Mouse (Mus musculus) forebrain, embryonic 11.5 days (tissue): ENCODE results near the gene Amigo1. TPM values are rescaled to one million over a fixed set of nuclear protein-coding genes. Genes with fewer than 3 reads are reported as not detected.

ENCODE experiments used
- ATAC-seq: fragments of 200-750 bp; cut with Nextera tagmentation; replicated peaks from 2 replicates; pipeline ENCODE4 v1.8.0; 2017; ENCODE audit warnings: moderate TSS enrichment; ENCODE audit not compliant: low FRiP score
- DNase-seq: peaks from one replicate; pipeline ENCODE4 v3.0.0-alpha.2; 2017; ENCODE audit warnings: low spot score
- H3K27ac ChIP-seq: fragments of 300-500 bp; sonication (generic); 2 replicates; pipeline ENCODE4 v1.5.1; 2014; ENCODE audit warnings: low read depth, low read length
- H3K27me3 ChIP-seq: fragments of 300-500 bp; sonication (generic); 2 replicates; pipeline ENCODE4 v1.6.1; 2014; ENCODE audit warnings: mild to moderate bottlenecking, low read length, mixed read lengths; ENCODE audit not compliant: control insufficient read depth, insufficient read depth
- H3K36me3 ChIP-seq: fragments of 300-500 bp; sonication (generic); 2 replicates; pipeline ENCODE4 v1.6.1; 2014; ENCODE audit warnings: mild to moderate bottlenecking, low read length, moderate library complexity, mixed read lengths; ENCODE audit not compliant: control insufficient read depth, insufficient read depth
- H3K4me1 ChIP-seq: fragments of 300-500 bp; sonication (generic); replicated peaks from 2 replicates; pipeline ENCODE4 v1.6.1; 2014; ENCODE audit warnings: low read length, mixed read lengths; ENCODE audit not compliant: control insufficient read depth, insufficient read depth
- H3K4me2 ChIP-seq: fragments of 300-500 bp; sonication (generic); 2 replicates; pipeline ENCODE4 v1.6.1; 2014; ENCODE audit warnings: low read depth, mild to moderate bottlenecking, low read length, moderate library complexity, mixed read lengths; ENCODE audit not compliant: severe bottlenecking
- H3K4me3 ChIP-seq: fragments of 300-500 bp; sonication (generic); 2 replicates; pipeline ENCODE4 v1.5.1; 2014; ENCODE audit warnings: low read depth, low read length
- H3K9ac ChIP-seq: fragments of 300-500 bp; sonication (generic); 2 replicates; pipeline ENCODE4 v1.6.1; 2014; ENCODE audit warnings: low read length
- H3K9me3 ChIP-seq: fragments of 300-500 bp; sonication (generic); 2 replicates; pipeline ENCODE4 v1.6.1; 2016; ENCODE audit warnings: low read length, mixed read lengths; ENCODE audit not compliant: control insufficient read depth
- WGBS: fragments of 180-500 bp; shearing (Covaris S2); extraction: QIAGEN DNeasy Blood & Tissue Kit; methylation state at CpG from one replicate; pipeline ENCODE4 v1.1.7; 2014; 5-methylcytosine and 5-hydroxymethylcytosine counted together
- polyA plus RNA-seq: library from polyadenylated mRNA; unstranded; fragments of >200 nt; fragmentation: Nextera tagmentation; extraction: Ambion mirVana; gene quantifications from 2 replicates; pipeline ENCODE4 v1.2.1, GENCODE M21; 2014

Gene Amigo1
- polyA plus RNA-seq, 1 experiment from 2014 or later: 5.2 TPM

GRCm38 (mm10) chr3:108210771-108211139 lies 24.6 kb downstream of the Amigo1 start, which contains the start of gene Atxn7l2:
Atxn7l2 (minus strand) TSS chr3:108210934.
- peak; percentile 87 for DNase-seq
- Histone ChIP-seq H3K4me2 (peak within 1 kb of the TSS; percentile 63), H3K4me3 (peak within 1 kb of the TSS; percentile 62), H3K27me3 (no peaks in the 10 kb centered on the region), H3K36me3 (no peaks in the 10 kb centered on the region; the same call in 1 of the 2 replicates), H3K9ac (peak within 1 kb of the TSS; percentile 89), H3K27ac (peak within 1 kb of the TSS; percentile 89), H3K9me3 (no peaks in the 10 kb centered on the region), H3K4me1 (peaks cover 9% of the 10 kb centered on the region; the same call in 1 of the 2 replicates)
- under 1% methylated on average over 14 of the region's 14 CpGs for WGBS
- ATAC-seq: peak; percentile 88

GRCm38 (mm10) chr3:108211845-108212244 lies 25.7 kb downstream of the Amigo1 start:
- Histone ChIP-seq H3K4me2 (no peak overlapping the region), H3K36me3 (no peaks in the 10 kb centered on the region; the same call in 1 of the 2 replicates), H3K4me3 (no peak overlapping the region), H3K27me3 (no peaks in the 10 kb centered on the region), H3K27ac (no peak overlapping the region), H3K4me1 (peaks cover 9% of the 10 kb centered on the region; the same call in 1 of the 2 replicates), H3K9ac (no peak overlapping the region), H3K9me3 (no peaks in the 10 kb centered on the region)
- DNase-seq (peak; percentile 43), ATAC-seq (no peak)
- WGBS: 83% methylated on average over 6 of the region's 6 CpGs

GRCm38 (mm10) chr3:108212406-108212805 lies 26.3 kb downstream of the Amigo1 start:
- Histone ChIP-seq H3K36me3 (no peaks in the 10 kb centered on the region), H3K4me2 (no peak overlapping the region), H3K4me1 (peaks cover 9% of the 10 kb centered on the region; the same call in 1 of the 2 replicates), H3K27me3 (no peaks in the 10 kb centered on the region), H3K9me3 (no peaks in the 10 kb centered on the region), H3K4me3 (no peak overlapping the region), H3K27ac (no peak overlapping the region), H3K9ac (no peak overlapping the region)
- no peak for ATAC-seq
- DNase-seq: peak; percentile 49
- WGBS: 83% methylated on average over 8 of the region's 8 CpGs

GRCm38 (mm10) chr3:108214734-108215133 lies 28.6 kb downstream of the Amigo1 start:
- no peak overlapping the region for H3K9ac ChIP-seq
- 0 out of 2 replicates have a peak, but pooled peaks cover 2% of the 10 kb centered on the region for H3K4me1 ChIP-seq
- ATAC-seq (no peak), DNase-seq (no peak)
- H3K27me3 ChIP-seq: no peaks in the 10 kb centered on the region
- WGBS: 25% methylated on average over 5 of the region's 5 CpGs
- H3K36me3 ChIP-seq: no peaks in the 10 kb centered on the region
- no peak overlapping the region for H3K4me3 ChIP-seq
- H3K27ac ChIP-seq: no peak overlapping the region
- no peak overlapping the region for H3K4me2 ChIP-seq
- H3K9me3 ChIP-seq: no peaks in the 10 kb centered on the region

GRCm38 (mm10) chr3:108220661-108221060 lies 34.5 kb downstream of the Amigo1 start:
- Histone ChIP-seq H3K27ac (no peak overlapping the region), H3K9ac (no peak overlapping the region), H3K4me3 (no peak overlapping the region), H3K9me3 (no peaks in the 10 kb centered on the region), H3K4me2 (no peak overlapping the region), H3K36me3 (no peaks in the 10 kb centered on the region), H3K27me3 (peaks cover 13% of the 10 kb centered on the region), H3K4me1 (no peaks in the 10 kb centered on the region; the same call in 1 of the 2 replicates)
- 78% methylated on average over 3 of the region's 3 CpGs for WGBS
- ATAC-seq (no peak), DNase-seq (no peak)

GRCm38 (mm10) chr3:108225711-108226557 lies 39.8 kb downstream of the Amigo1 start:
- H3K4me1 ChIP-seq: peaks cover 5% of the 10 kb centered on the region; the same call in 1 of the 2 replicates
- 2% methylated on average over 65 of the region's 67 CpGs for WGBS
- peak; percentile 63 for ATAC-seq
- peak; percentile 69 for DNase-seq
- H3K4me3 ChIP-seq: peak overlapping the region; percentile 42
- H3K27me3 ChIP-seq: peaks cover 36% of the 10 kb centered on the region
- H3K9ac ChIP-seq: peak overlapping the region; percentile 58
- no peak overlapping the region for H3K27ac ChIP-seq
- H3K36me3 ChIP-seq: no peaks in the 10 kb centered on the region
- H3K4me2 ChIP-seq: peak overlapping the region; percentile 61
- no peaks in the 10 kb centered on the region for H3K9me3 ChIP-seq

- Histone ChIP-seq H3K4me1 (peaks cover 5% of the 10 kb centered on the region; the same call in 1 of the 2 replicates), H3K36me3 (no peaks in the 10 kb centered on the region), H3K27me3 (peaks cover 36% of the 10 kb centered on the region), H3K4me3 (peak within 1 kb of the TSS; percentile 42), H3K27ac (no peak within 1 kb of the TSS), H3K9ac (peak within 1 kb of the TSS; percentile 58), H3K9me3 (no peaks in the 10 kb centered on the region), H3K4me2 (peak within 1 kb of the TSS; percentile 61)
- ATAC-seq (peak; percentile 76), DNase-seq (peak; percentile 79)
- 3% methylated on average over 40 of the region's 44 CpGs for WGBS
Measured at GRCm38 (mm10) chr3:108226558-108227350, 40.6 kb downstream of the Amigo1 start, which contains the start of gene Sypl2. Sypl2 (minus strand) TSS chr3:108226648.

GRCm38 (mm10) chr3:108227521-108227920 lies 41.4 kb downstream of the Amigo1 start:
- WGBS: 81% methylated on average over 2 of the region's 2 CpGs
- Histone ChIP-seq H3K4me2 (peak overlapping the region; percentile 61; the same call in 1 of the 2 replicates), H3K9me3 (no peaks in the 10 kb centered on the region), H3K27ac (no peak overlapping the region), H3K27me3 (peaks cover 36% of the 10 kb centered on the region), H3K36me3 (no peaks in the 10 kb centered on the region), H3K4me3 (no peak overlapping the region; the same call in 1 of the 2 replicates), H3K9ac (no peak overlapping the region), H3K4me1 (peaks cover 5% of the 10 kb centered on the region; the same call in 1 of the 2 replicates)
- peak; percentile 21 for DNase-seq
- ATAC-seq: no peak
